Mouse (Mus musculus) CH12.LX (cell line): ENCODE data around the gene Ccl7. TPM values are rescaled to one million over a fixed set of nuclear protein-coding genes. Genes with fewer than 3 reads are reported as not detected.

Experiments used
- DNase-seq: peaks from one replicate; pipeline ENCODE4 v3.0.0-alpha.2; 2013; ENCODE audit errors: extremely low read depth
- H3K27ac ChIP-seq: 2 replicates; pipeline ENCODE4 v1.5.1; 2012; ENCODE audit warnings: low read depth, mild to moderate bottlenecking, control low read depth, moderate library complexity; ENCODE audit not compliant: insufficient read depth
- H3K27me3 ChIP-seq: replicated peaks from 2 replicates; pipeline ENCODE3; 2012; ENCODE audit warnings: inconsistent platforms
- H3K36me3 ChIP-seq, 2 experiments: replicated peaks in 1 of 2; 2 replicates each; pipeline versions ENCODE3 to v1.6.1; 2012; ENCODE audit warnings: inconsistent platforms in 1 of 2, low read length in 1 of 2, mild to moderate bottlenecking in 1 of 2, mixed read lengths in 1 of 2, moderate library complexity in 1 of 2; ENCODE audit not compliant: control insufficient read depth in 1 of 2, insufficient read depth in 1 of 2
- H3K4me1 ChIP-seq, 2 experiments: 2 replicates each; pipeline ENCODE4 v1.6.1; 2012; ENCODE audit warnings: inconsistent platforms in 1 of 2, moderate library complexity in 1 of 2; ENCODE audit not compliant: insufficient read depth in 2 of 2, control insufficient read depth in 1 of 2
- H3K4me2 ChIP-seq: 2 replicates; pipeline ENCODE4 v1.6.1; 2012; ENCODE audit warnings: low read depth, mild to moderate bottlenecking, control low read depth; ENCODE audit not compliant: poor library complexity, insufficient read depth, severe bottlenecking
- H3K4me3 ChIP-seq, 3 experiments: fragments of 150-350 bp in 1 of 3; sonication (generic) in 1 of 3; replicated peaks in 1 of 3; 2 replicates each; pipeline versions ENCODE3 to v1.5.1; 2011 to 2012; ENCODE audit warnings: low read depth in 2 of 3, low read length in 2 of 3, mild to moderate bottlenecking in 2 of 3, moderate library complexity in 2 of 3, control low read depth in 1 of 3, improper control_type of control experiment in 1 of 3, inconsistent platforms in 1 of 3, mixed read lengths in 1 of 3; ENCODE audit not compliant: poor library complexity in 1 of 3
- H3K79me2 ChIP-seq: replicated peaks from 2 replicates; pipeline ENCODE4 v1.6.1; 2012; ENCODE audit warnings: mild to moderate bottlenecking, moderate library complexity; ENCODE audit not compliant: control insufficient read depth, poor library complexity, insufficient read depth, severe bottlenecking; ENCODE audit errors: extremely low read depth
- H3K9ac ChIP-seq: 2 replicates; pipeline ENCODE4 v1.6.1; 2012; ENCODE audit warnings: low read depth, mild to moderate bottlenecking, control low read depth, moderate library complexity; ENCODE audit not compliant: insufficient read depth
- H3K9me3 ChIP-seq: replicated peaks from 2 replicates; pipeline ENCODE3; 2012; ENCODE audit warnings: low read length, inconsistent platforms, mixed read lengths
- CHD2 ChIP-seq: IDR thresholded peaks from 2 replicates; pipeline ENCODE4 v1.6.1; 2011; ENCODE audit warnings: low read length, improper control_type of control experiment
- ETS1 ChIP-seq: conservative IDR thresholded peaks from 2 replicates; pipeline ENCODE4 v1.6.1; 2012; ENCODE audit warnings: low read depth, mild to moderate bottlenecking, inconsistent platforms, low read length, improper control_type of control experiment, moderate library complexity
- IRF4 ChIP-seq: IDR thresholded peaks from 2 replicates; pipeline ENCODE4 v1.6.1; 2014; ENCODE audit warnings: low read depth, mild to moderate bottlenecking, inconsistent platforms, low read length, improper control_type of control experiment
- JUN ChIP-seq: IDR thresholded peaks from 2 replicates; pipeline ENCODE4 v1.6.1; 2011; ENCODE audit warnings: low read depth, mild to moderate bottlenecking, low read length, improper control_type of control experiment, moderate library complexity; ENCODE audit not compliant: insufficient read depth
- KAT2A ChIP-seq: IDR thresholded peaks from 2 replicates; pipeline ENCODE4 v1.6.1; 2012; ENCODE audit warnings: low read length, improper control_type of control experiment, inconsistent platforms; ENCODE audit not compliant: insufficient replicate concordance
- MAFK ChIP-seq: IDR thresholded peaks from 2 replicates; pipeline ENCODE4 v1.6.1; 2011; ENCODE audit warnings: low read length, improper control_type of control experiment; ENCODE audit not compliant: insufficient replicate concordance
- MAX ChIP-seq: IDR thresholded peaks from 2 replicates; pipeline ENCODE4 v1.6.1; 2011; ENCODE audit warnings: low read length, improper control_type of control experiment
- MAZ ChIP-seq: IDR thresholded peaks from 2 replicates; pipeline ENCODE4 v1.6.1; 2012; ENCODE audit warnings: low read depth, mild to moderate bottlenecking, inconsistent platforms, low read length, improper control_type of control experiment, moderate library complexity
- MEF2A ChIP-seq: IDR thresholded peaks from 2 replicates; pipeline ENCODE4 v1.6.1; 2014; ENCODE audit warnings: low read depth, mild to moderate bottlenecking, inconsistent platforms, low read length, improper control_type of control experiment, borderline replicate concordance
- MXI1 ChIP-seq: IDR thresholded peaks from 2 replicates; pipeline ENCODE4 v1.6.1; 2011; ENCODE audit warnings: mild to moderate bottlenecking, low read depth, low read length, improper control_type of control experiment
- MYC ChIP-seq: IDR thresholded peaks from 2 replicates; pipeline ENCODE4 v1.6.1; 2011; ENCODE audit warnings: low read depth, mild to moderate bottlenecking, improper control_type of control experiment, low read length
- PAX5 ChIP-seq: IDR thresholded peaks from 2 replicates; pipeline ENCODE4 v1.6.1; 2012; ENCODE audit warnings: low read length, inconsistent platforms, mixed read lengths
- POLR2A ChIP-seq: IDR thresholded peaks from 2 replicates; pipeline ENCODE4 v1.6.1; 2011; ENCODE audit warnings: low read depth, mild to moderate bottlenecking, improper control_type of control experiment, low read length
- POLR2AphosphoS2 ChIP-seq: IDR thresholded peaks from 2 replicates; pipeline ENCODE4 v1.6.1; 2011; ENCODE audit warnings: low read depth, low read length, improper control_type of control experiment
- RAD21 ChIP-seq: IDR thresholded peaks from 2 replicates; pipeline ENCODE4 v1.6.1; 2011; ENCODE audit warnings: low read depth, mild to moderate bottlenecking, low read length, improper control_type of control experiment, moderate library complexity
- SMC3 ChIP-seq: IDR thresholded peaks from 2 replicates; pipeline ENCODE4 v1.6.1; 2011; ENCODE audit warnings: low read depth, low read length, improper control_type of control experiment
- TBP ChIP-seq: conservative IDR thresholded peaks from 2 replicates; pipeline ENCODE4 v1.6.1; 2011; ENCODE audit warnings: low read depth, low read length, improper control_type of control experiment
- TCF12 ChIP-seq: IDR thresholded peaks from 2 replicates; pipeline ENCODE4 v1.6.1; 2014; ENCODE audit warnings: low read depth, mild to moderate bottlenecking, inconsistent platforms, low read length, improper control_type of control experiment
- USF1 ChIP-seq: IDR thresholded peaks from 2 replicates; pipeline ENCODE4 v1.6.1; 2014; ENCODE audit warnings: low read depth, mild to moderate bottlenecking, inconsistent platforms, low read length, improper control_type of control experiment
- USF2 ChIP-seq: conservative IDR thresholded peaks from 2 replicates; pipeline ENCODE4 v1.6.1; 2011; ENCODE audit warnings: low read depth, low read length, improper control_type of control experiment
- ZKSCAN1 ChIP-seq: IDR thresholded peaks from 2 replicates; pipeline ENCODE4 v1.6.1; 2012; ENCODE audit warnings: low read depth, inconsistent platforms, low read length, improper control_type of control experiment, borderline replicate concordance
- ZMIZ1 ChIP-seq: IDR thresholded peaks from 2 replicates; pipeline ENCODE4 v1.6.1; 2012; ENCODE audit warnings: low read depth, mild to moderate bottlenecking, inconsistent platforms, low read length, improper control_type of control experiment
- ZNF384 ChIP-seq: IDR thresholded peaks from 2 replicates; pipeline ENCODE4 v1.6.1; 2012; ENCODE audit warnings: low read depth, low read length, improper control_type of control experiment, inconsistent platforms
- dilution Hi-C: fragments of 300-500 bp; cut with MboI; formaldehyde crosslinking; loops from 2 replicates; pipeline ENCODE4 v1.14.3; 2020; ENCODE audit warnings: low sequenced_read_pairs; ENCODE audit not compliant: extremely low pct_unique_long_range_greater_than_20kb, extremely low pct_ligation_motif_present
- in situ Hi-C: fragments of 300-500 bp; cut with MboI; formaldehyde crosslinking; loops from 3 replicates; pipeline ENCODE4 v1.14.3; 2019; ENCODE audit warnings: low sequenced_read_pairs, low pct_ligation_motif_present, low pct_unique_long_range_greater_than_20kb, mixed read lengths
- polyA plus RNA-seq: library from polyadenylated mRNA; unstranded; fragments of >175 nt; gene quantifications from 2 replicates; pipeline ENCODE4 v1.2.1, GENCODE M21; 2012; ENCODE audit warnings: low read depth; ENCODE audit not compliant: insufficient read length
- total RNA-seq, 2 experiments: library from RNA; depleted of rRNA; stranded (reverse); fragments of 300-350 nt in 1 of 2; fragments of >200 nt in 1 of 2; gene quantifications; 2 replicates each; pipeline ENCODE4 v1.2.3; 2012 to 2014

Ccl7 gene
- total and polyA plus RNA-seq, 3 experiments: not detected

DNA sequence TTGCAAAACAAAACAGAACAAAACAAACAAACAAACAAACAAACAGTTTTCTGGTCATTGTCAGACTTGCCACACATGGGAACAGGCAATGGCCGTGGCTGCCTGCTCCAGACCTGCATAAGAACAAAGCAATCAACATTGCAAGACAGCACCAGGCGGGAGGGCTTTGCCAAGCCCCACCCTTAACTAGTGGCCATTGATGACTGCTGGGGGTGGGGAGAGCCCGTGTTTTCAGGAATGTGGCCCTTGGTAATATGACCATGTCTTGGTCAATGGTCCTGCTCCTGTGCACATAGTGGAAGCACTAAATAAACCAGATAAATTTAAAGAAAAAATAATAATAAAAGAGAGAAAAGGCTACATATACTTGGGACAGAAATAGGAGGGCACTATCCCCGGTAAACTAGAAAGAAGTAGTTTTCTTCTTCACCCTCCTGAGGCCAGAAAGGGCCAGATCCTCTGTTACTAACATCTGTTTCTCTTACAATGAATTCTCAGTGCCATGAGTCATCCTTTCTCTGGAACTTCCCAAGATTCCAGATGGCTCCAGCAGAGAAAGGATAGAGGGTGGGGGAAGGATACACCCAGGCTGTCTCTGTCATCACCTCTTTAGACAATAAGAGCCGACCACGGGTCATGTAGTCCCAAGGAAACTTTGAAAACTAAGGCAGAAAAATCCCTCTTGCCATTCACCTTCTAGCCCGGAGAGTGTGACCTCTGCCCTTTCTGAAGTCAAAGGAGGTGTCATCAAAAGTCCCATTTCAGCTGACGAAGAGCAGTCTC is 33.9 kb upstream of the Ccl7 start:
- no peak for TF ChIP-seq POLR2AphosphoS2
- no peak for TF ChIP-seq MYC
- TF ChIP-seq ZMIZ1: no peak
- TF ChIP-seq USF2: no peak
- no peak for TF ChIP-seq CHD2
- TF ChIP-seq MXI1: no peak
- no peak for TF ChIP-seq TCF12
- TF ChIP-seq PAX5: no peak
- TF ChIP-seq TBP: no peak
- no peak for TF ChIP-seq JUN
- TF ChIP-seq ZKSCAN1: no peak
- TF ChIP-seq RAD21: no peak
- TF ChIP-seq MEF2A: no peak
- TF ChIP-seq ZNF384: no peak
- TF ChIP-seq MAFK: no peak
- no peak for TF ChIP-seq USF1
- TF ChIP-seq ETS1: no peak
- TF ChIP-seq MAZ: no peak
- H3K27ac ChIP-seq: no peak overlapping the region
- H3K4me1 ChIP-seq: peaks cover 9 to 26% of the 10 kb centered on the region in 2 experiments; a peak in 3 of 4 replicates
- H3K4me3 ChIP-seq: no peak overlapping the region
- in situ Hi-C loops (no loop called here), dilution Hi-C loops (no loop called here)
- H3K9ac ChIP-seq: no peak overlapping the region
- no peak for DNase-seq
- H3K36me3 ChIP-seq: no peaks in the 10 kb centered on the region
- H3K79me2 ChIP-seq: no peaks in the 10 kb centered on the region
- H3K4me2 ChIP-seq: no peak overlapping the region
- H3K27me3 ChIP-seq: peaks cover 14% of the 10 kb centered on the region
- H3K9me3 ChIP-seq: no peaks in the 10 kb centered on the region

DNA sequence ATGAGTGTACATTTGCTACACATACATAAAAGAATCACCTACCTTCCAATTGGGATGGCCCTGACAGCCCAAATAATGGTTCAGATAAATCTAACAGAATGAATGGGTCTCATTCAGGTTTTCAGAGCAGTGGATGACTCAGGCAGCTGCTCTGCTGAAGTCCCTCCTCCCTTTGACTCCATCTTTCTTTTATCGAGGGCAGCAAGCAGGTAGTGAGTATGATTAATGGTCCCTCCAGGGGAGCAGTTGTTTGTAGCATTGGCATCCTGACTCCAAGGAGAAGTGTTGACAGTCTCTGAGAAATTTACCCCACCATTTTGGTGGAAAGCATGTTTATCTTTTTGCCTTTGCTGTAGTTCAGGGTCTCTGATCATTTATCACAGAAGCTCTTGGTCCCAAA is 31.8 kb upstream of the Ccl7 start:
- Histone ChIP-seq H3K9ac (no peak overlapping the region), H3K27me3 (peaks cover 7% of the 10 kb centered on the region), H3K79me2 (no peaks in the 10 kb centered on the region), H3K36me3 (no peaks in the 10 kb centered on the region), H3K4me3 (no peak overlapping the region), H3K4me2 (no peak overlapping the region), H3K4me1 (peaks cover 10 to 29% of the 10 kb centered on the region in 2 experiments; a peak in 3 of 4 replicates), H3K9me3 (no peaks in the 10 kb centered on the region), H3K27ac (no peak overlapping the region)
- in situ Hi-C loops: no loop called here
- no peak for TF ChIP-seq CHD2
- no peak for TF ChIP-seq USF2
- TF ChIP-seq POLR2AphosphoS2: no peak
- no peak for TF ChIP-seq POLR2A
- TF ChIP-seq KAT2A: no peak
- TF ChIP-seq MEF2A: no peak
- TF ChIP-seq TBP: no peak
- TF ChIP-seq MAX: no peak
- TF ChIP-seq SMC3: no peak
- no peak for TF ChIP-seq IRF4
- dilution Hi-C loops: no loop called here
- no peak for DNase-seq
